Mouse (Mus musculus) bone marrow, adult 2 months (tissue): ENCODE results near the gene Hhat. TPM values are rescaled to one million over a fixed set of nuclear protein-coding genes. Genes with fewer than 3 reads are reported as not detected.

Experiments
- H3K27ac ChIP-seq: fragments of 200-500 bp; 2 replicates; pipeline ENCODE4 v1.5.1; 2012; ENCODE audit warnings: low read depth, mild to moderate bottlenecking, control low read depth, inconsistent platforms, low read length; ENCODE audit not compliant: control insufficient read depth, poor library complexity, insufficient read depth
- H3K4me1 ChIP-seq: fragments of 200-500 bp; 2 replicates; pipeline ENCODE4 v1.6.1; 2011; ENCODE audit warnings: low read length; ENCODE audit not compliant: control insufficient read depth, insufficient read depth
- H3K4me3 ChIP-seq: fragments of 200-500 bp; replicated peaks from 2 replicates; pipeline ENCODE3; 2011; ENCODE audit warnings: mild to moderate bottlenecking, low read depth, low read length, control low read depth; ENCODE audit not compliant: control insufficient read depth
- CTCF ChIP-seq: fragments of 200-500 bp; IDR thresholded peaks from 2 replicates; pipeline ENCODE4 v1.5.1; 2011; ENCODE audit warnings: low read length, control low read depth; ENCODE audit not compliant: control insufficient read depth, insufficient read depth
- POLR2A ChIP-seq: fragments of 200-500 bp; IDR thresholded peaks from 2 replicates; pipeline ENCODE4 v1.6.1; 2011; ENCODE audit warnings: low read depth, mild to moderate bottlenecking, control low read depth, low read length, borderline replicate concordance; ENCODE audit not compliant: control insufficient read depth
- WGBS: fragments of 180-500 bp; shearing (Covaris S2); methylation state at CpG from one replicate; pipeline ENCODE4 v1.1.7; 2018; 5-methylcytosine and 5-hydroxymethylcytosine counted together
- polyA plus RNA-seq: library from polyadenylated mRNA; stranded (reverse); fragments of >200 nt; gene quantifications from 2 replicates; pipeline ENCODE4 v1.2.4, GENCODE M21; 2011; ENCODE audit warnings: low replicate concordance; ENCODE audit not compliant: missing spikeins, insufficient read depth, insufficient read length

The Hhat gene
- polyA plus RNA-seq, 1 experiment = 1.4 TPM

- TF ChIP-seq POLR2A (no peak), CTCF (no peak)
- WGBS = 65% methylated on average over 4 of the region's 4 CpGs
Measured at GRCm38 (mm10) chr1:192595426-192595825, 175.6 kb downstream of the Hhat start.

GRCm38 (mm10) chr1:192593492-192593891 is 177.5 kb downstream of the Hhat start:
- no peak for TF ChIP-seq POLR2A
- TF ChIP-seq CTCF = no peak
- no peaks in the 10 kb centered on the region for H3K4me1 ChIP-seq
- H3K27ac ChIP-seq = no peak overlapping the region
- WGBS = 41% methylated on average over 3 of the region's 3 CpGs
- no peak overlapping the region for H3K4me3 ChIP-seq

More at GRCm38 (mm10) chr1:192595426-192595825, 175.6 kb downstream of the Hhat start:
- Histone ChIP-seq H3K4me3 (no peak overlapping the region), H3K27ac (no peak overlapping the region), H3K4me1 (no peaks in the 10 kb centered on the region)

GRCm38 (mm10) chr1:192587451-192587850 is 183.6 kb downstream of the Hhat start:
- no peak overlapping the region for H3K27ac ChIP-seq
- WGBS = 80% methylated on average over 9 of the region's 9 CpGs
- H3K4me1 ChIP-seq = no peaks in the 10 kb centered on the region
- H3K4me3 ChIP-seq = no peak overlapping the region
- no peak for TF ChIP-seq POLR2A
- TF ChIP-seq CTCF = no peak

- Histone ChIP-seq H3K4me1 (no peaks in the 10 kb centered on the region), H3K4me3 (no peak overlapping the region), H3K27ac (no peak overlapping the region)
- no peak for TF ChIP-seq CTCF
- TF ChIP-seq POLR2A = no peak
Measured at GRCm38 (mm10) chr1:192585289-192585688, 185.7 kb downstream of the Hhat start.

GRCm38 (mm10) chr1:192582921-192583320 is 188.1 kb downstream of the Hhat start:
- 44% methylated on average over 2 of the region's 2 CpGs for WGBS

GRCm38 (mm10) chr1:192564691-192565090 is 206.3 kb downstream of the Hhat start:
- H3K4me3 ChIP-seq = no peak overlapping the region
- no peak overlapping the region for H3K27ac ChIP-seq
- TF ChIP-seq CTCF (no peak), POLR2A (no peak)
- no peaks in the 10 kb centered on the region for H3K4me1 ChIP-seq

More at GRCm38 (mm10) chr1:192582921-192583320, 188.1 kb downstream of the Hhat start:
- TF ChIP-seq CTCF = no peak
- TF ChIP-seq POLR2A = no peak
- Histone ChIP-seq H3K4me3 (no peak overlapping the region), H3K27ac (no peak overlapping the region), H3K4me1 (no peaks in the 10 kb centered on the region)

- 76% methylated on average over 1 of the region's 1 CpGs for WGBS
- H3K27ac ChIP-seq = no peak overlapping the region
- H3K4me1 ChIP-seq = no peaks in the 10 kb centered on the region
- TF ChIP-seq POLR2A (no peak), CTCF (no peak)
- H3K4me3 ChIP-seq = no peak overlapping the region
Measured at GRCm38 (mm10) chr1:192559341-192559740, 211.7 kb downstream of the Hhat start.

GRCm38 (mm10) chr1:192557978-192558594 is 212.9 kb downstream of the Hhat start:
- no peak overlapping the region for H3K27ac ChIP-seq
- no peak overlapping the region for H3K4me3 ChIP-seq
- TF ChIP-seq CTCF (no peak), POLR2A (no peak)
- WGBS = 66% methylated on average over 5 of the region's 5 CpGs
- H3K4me1 ChIP-seq = no peaks in the 10 kb centered on the region

- H3K4me1 ChIP-seq = no peaks in the 10 kb centered on the region
- no peak overlapping the region for H3K4me3 ChIP-seq
- H3K27ac ChIP-seq = no peak overlapping the region
- WGBS = 75% methylated on average over 4 of the region's 4 CpGs
- no peak for TF ChIP-seq CTCF
Measured at GRCm38 (mm10) chr1:192555516-192555915, 215.5 kb downstream of the Hhat start.
